Mouse (Mus musculus): ENCODE results near the gene 1110057P08Rik. TPM values are rescaled to one million over a fixed set of nuclear protein-coding genes. Genes with fewer than 3 reads are reported as not detected.
"Not testable (repeated sequence)": the region's sequence is repeated elsewhere in the genome, so short reads cannot be mapped to it uniquely, and the experiment has no call there.

The 1110057P08Rik gene
- not detected in 2 replicates for polyA plus RNA-seq (2012; rRNA removed)

DNA sequence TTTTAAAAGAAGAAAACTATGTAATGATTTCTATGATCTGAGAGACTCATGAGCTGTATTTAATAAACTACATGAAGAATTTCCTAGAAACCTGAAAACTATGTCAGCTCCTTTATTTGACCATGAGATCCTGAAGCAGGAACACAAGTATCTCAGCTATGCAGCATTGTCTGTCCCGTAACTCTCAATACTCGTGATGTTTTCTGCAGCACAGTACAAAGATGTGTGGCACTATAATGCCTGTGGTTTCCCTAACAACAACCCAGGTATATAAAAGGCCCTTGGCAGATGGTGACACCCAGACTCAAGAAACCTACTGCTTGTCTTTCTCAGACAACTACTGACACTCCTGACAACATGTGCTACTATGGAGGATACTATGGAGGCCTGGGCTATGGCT lies at the start of gene 1110057P08Rik:
Gene 1110057P08Rik (plus strand): TSS at position 301 of the 400 bp plus-strand sequence.
- H3K4me3 ChIP-seq (ENCODE audit: low read depth, low read length): no peak within 1 kb of the TSS
- H3K27me3 ChIP-seq (ENCODE audit: control insufficient read depth, insufficient read depth, low read length): no peaks in the 10 kb centered on the region
- WGBS: 71% methylated on average over 2 of the region's 2 CpGs
- no peaks in the 10 kb centered on the region for H3K4me1 ChIP-seq (ENCODE audit: control insufficient read depth, insufficient read depth, insufficient read length, low read length)
- TF ChIP-seq POLR2A (IDR thresholded peaks at IDR 0.05; ENCODE audit: low read depth, low read length) (no peak), CTCF (IDR thresholded peaks at IDR 0.05; ENCODE audit: extremely low read depth, insufficient read length, insufficient replicate concordance, low read depth, low read length) (no peak)
- no peak within 1 kb of the TSS for H3K27ac ChIP-seq (ENCODE audit: insufficient read depth, low read depth, low read length)
- no peaks in the 10 kb centered on the region for H3K36me3 ChIP-seq (ENCODE audit: control insufficient read depth, insufficient read depth, low read length)

DNA sequence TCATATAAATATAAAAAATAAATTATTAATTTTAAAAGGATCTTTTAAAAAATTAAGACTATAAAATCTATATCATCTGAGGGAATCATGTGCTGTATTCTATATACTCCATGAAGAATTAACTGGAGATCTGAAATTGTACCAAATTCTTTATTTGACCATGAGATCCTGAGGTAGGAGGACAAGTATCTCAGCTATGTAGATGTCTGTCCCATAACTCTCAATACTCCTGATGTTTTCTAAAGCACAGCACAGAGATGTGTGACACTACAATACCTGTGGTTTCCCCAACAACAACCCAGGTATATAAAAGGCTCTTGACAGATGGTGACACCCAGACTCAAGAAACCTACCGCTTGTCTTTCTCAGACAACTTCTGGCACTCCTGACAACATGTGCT lies 34.0 kb upstream of the 1110057P08Rik start, which contains the start of gene Gm6358:
Gene Gm6358 (plus strand): TSS at position 301 of the 400 bp plus-strand sequence.
- TF ChIP-seq POLR2A (IDR thresholded peaks at IDR 0.05; ENCODE audit: low read depth, low read length) (no peak), CTCF (IDR thresholded peaks at IDR 0.05; ENCODE audit: extremely low read depth, insufficient read length, insufficient replicate concordance, low read depth, low read length) (no peak)

DNA sequence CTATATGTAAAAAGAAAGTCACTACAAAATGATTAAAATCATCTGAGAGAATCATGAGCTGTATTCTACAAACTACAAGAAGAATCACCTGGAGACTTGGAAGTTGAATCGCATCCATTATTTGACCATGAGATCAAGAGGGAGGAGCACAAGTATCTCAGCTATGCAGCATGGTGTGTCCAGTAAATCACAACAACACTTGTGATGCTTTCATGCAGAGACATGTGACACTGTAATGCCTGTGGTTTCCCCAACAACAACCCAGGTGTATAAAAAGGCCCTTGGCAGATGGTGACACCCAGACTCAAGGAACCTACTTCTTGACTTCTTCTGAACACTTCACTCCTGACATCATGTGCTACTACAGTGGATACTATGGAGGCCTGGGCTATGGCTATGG lies 23.7 kb upstream of the 1110057P08Rik start, which contains the start of gene Gm10061:
Gene Gm10061 (plus strand): TSS at position 301 of the 400 bp plus-strand sequence.
- WGBS: 93% methylated on average over 1 of the region's 1 CpGs
- Histone ChIP-seq H3K4me1 (ENCODE audit: control insufficient read depth, insufficient read depth, insufficient read length, low read length) (no peaks in the 10 kb centered on the region), H3K36me3 (ENCODE audit: control insufficient read depth, insufficient read depth, low read length) (no peaks in the 10 kb centered on the region), H3K27ac (ENCODE audit: insufficient read depth, low read depth, low read length) (no peak within 1 kb of the TSS), H3K27me3 (ENCODE audit: control insufficient read depth, insufficient read depth, low read length) (no peaks in the 10 kb centered on the region), H3K4me3 (ENCODE audit: low read depth, low read length) (no peak within 1 kb of the TSS)
- TF ChIP-seq CTCF (IDR thresholded peaks at IDR 0.05; ENCODE audit: extremely low read depth, insufficient read length, insufficient replicate concordance, low read depth, low read length): no peak
- no peak for TF ChIP-seq POLR2A (IDR thresholded peaks at IDR 0.05; ENCODE audit: low read depth, low read length)

More for the DNA sequence above, 34.0 kb upstream of the 1110057P08Rik start, which contains the start of gene Gm6358:
- 98% methylated on average over 1 of the region's 1 CpGs for WGBS
- Histone ChIP-seq H3K36me3 (ENCODE audit: control insufficient read depth, insufficient read depth, low read length) (no peaks in the 10 kb centered on the region), H3K4me3 (ENCODE audit: low read depth, low read length) (no peak within 1 kb of the TSS), H3K27ac (ENCODE audit: insufficient read depth, low read depth, low read length) (no peak within 1 kb of the TSS), H3K27me3 (ENCODE audit: control insufficient read depth, insufficient read depth, low read length) (no peaks in the 10 kb centered on the region), H3K4me1 (ENCODE audit: control insufficient read depth, insufficient read depth, insufficient read length, low read length) (no peaks in the 10 kb centered on the region)

DNA sequence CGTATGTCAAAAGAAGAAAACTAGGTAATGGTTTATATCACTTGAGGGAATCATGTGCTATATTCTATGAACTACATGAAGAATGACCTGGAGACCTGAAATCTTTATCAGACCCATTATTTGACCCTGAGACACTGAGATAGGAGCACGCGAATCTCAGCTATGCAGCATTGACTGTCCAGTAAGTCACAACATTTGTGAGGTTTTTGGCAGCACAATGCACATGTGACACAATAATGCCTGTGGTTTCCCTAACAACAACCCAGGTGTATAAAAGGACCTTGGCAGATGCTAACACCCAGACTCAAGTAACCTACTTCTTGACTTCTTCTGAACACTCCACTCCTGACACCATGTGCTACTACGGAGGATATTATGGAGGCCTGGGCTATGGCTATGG lies 16.9 kb upstream of the 1110057P08Rik start, which contains the start of gene Gm9789:
Gene Gm9789 (plus strand): TSS at position 301 of the 400 bp plus-strand sequence.
- 86% methylated on average over 4 of the region's 4 CpGs for WGBS

DNA sequence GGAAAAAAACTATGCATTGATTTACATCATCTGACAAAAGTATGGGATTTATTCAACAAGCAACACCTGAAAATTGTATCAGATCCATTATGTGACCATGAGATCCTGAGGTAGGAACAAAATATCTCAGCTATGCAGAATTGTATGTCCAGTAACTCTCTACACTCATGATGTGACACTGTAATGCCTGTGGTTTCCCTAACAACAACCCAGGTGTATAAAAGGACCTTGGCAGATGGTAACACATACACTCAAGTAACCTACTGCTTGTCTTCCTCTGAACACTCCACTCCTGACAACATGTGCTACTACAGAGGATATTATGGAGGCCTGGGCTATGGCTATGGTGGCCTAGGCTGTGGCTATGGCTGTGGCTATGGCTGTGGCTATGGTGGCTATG lies 5.3 kb upstream of the 1110057P08Rik start, which contains the start of gene Gm7735:
Gene Gm7735 (plus strand): TSS at position 301 of the 400 bp plus-strand sequence.
- H3K4me1 ChIP-seq (ENCODE audit: control insufficient read depth, insufficient read depth, insufficient read length, low read length); H3K4me3 ChIP-seq (ENCODE audit: low read depth, low read length); H3K27ac ChIP-seq (ENCODE audit: insufficient read depth, low read depth, low read length); H3K36me3 ChIP-seq (ENCODE audit: control insufficient read depth, insufficient read depth, low read length); H3K27me3 ChIP-seq (ENCODE audit: control insufficient read depth, insufficient read depth, low read length): not testable (repeated sequence)

More for the DNA sequence above, 16.9 kb upstream of the 1110057P08Rik start, which contains the start of gene Gm9789:
- H3K27me3 ChIP-seq (ENCODE audit: control insufficient read depth, insufficient read depth, low read length): no peaks in the 10 kb centered on the region
- H3K4me3 ChIP-seq (ENCODE audit: low read depth, low read length): no peak within 1 kb of the TSS
- no peak within 1 kb of the TSS for H3K27ac ChIP-seq (ENCODE audit: insufficient read depth, low read depth, low read length)
- no peaks in the 10 kb centered on the region for H3K4me1 ChIP-seq (ENCODE audit: control insufficient read depth, insufficient read depth, insufficient read length, low read length)
- TF ChIP-seq CTCF (IDR thresholded peaks at IDR 0.05; ENCODE audit: extremely low read depth, insufficient read length, insufficient replicate concordance, low read depth, low read length): no peak
- no peak for TF ChIP-seq POLR2A (IDR thresholded peaks at IDR 0.05; ENCODE audit: low read depth, low read length)
- H3K36me3 ChIP-seq (ENCODE audit: control insufficient read depth, insufficient read depth, low read length): no peaks in the 10 kb centered on the region

DNA sequence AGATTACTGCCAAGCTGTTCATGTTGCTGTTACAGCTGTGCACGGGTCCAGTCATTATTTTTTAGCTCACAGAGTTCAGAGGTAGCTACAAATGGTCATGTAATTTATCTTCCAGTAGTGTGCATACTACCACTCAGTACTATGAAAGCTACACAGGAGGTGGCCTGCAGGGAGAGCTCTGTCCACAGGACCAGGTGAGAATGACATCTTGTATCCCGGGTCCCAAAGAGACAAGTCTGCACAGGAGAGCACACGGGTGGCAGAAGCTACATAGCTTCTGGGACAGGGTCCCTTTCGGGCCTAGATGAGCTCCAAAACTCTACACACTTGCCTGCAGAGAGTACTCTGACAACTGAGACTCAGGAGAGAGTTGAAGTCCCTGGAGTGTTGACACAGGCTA lies 14.1 kb downstream of the 1110057P08Rik start:
- no peak overlapping the region for H3K4me3 ChIP-seq (ENCODE audit: low read depth, low read length)
- no peaks in the 10 kb centered on the region for H3K4me1 ChIP-seq (ENCODE audit: control insufficient read depth, insufficient read depth, insufficient read length, low read length)
- no peaks in the 10 kb centered on the region for H3K27me3 ChIP-seq (ENCODE audit: control insufficient read depth, insufficient read depth, low read length)
- H3K27ac ChIP-seq (ENCODE audit: insufficient read depth, low read depth, low read length): no peak overlapping the region
- TF ChIP-seq CTCF (IDR thresholded peaks at IDR 0.05; ENCODE audit: extremely low read depth, insufficient read length, insufficient replicate concordance, low read depth, low read length) (no peak), POLR2A (IDR thresholded peaks at IDR 0.05; ENCODE audit: low read depth, low read length) (no peak)
- no peaks in the 10 kb centered on the region for H3K36me3 ChIP-seq (ENCODE audit: control insufficient read depth, insufficient read depth, low read length)
- 78% methylated on average over 4 of the region's 4 CpGs for WGBS

DNA sequence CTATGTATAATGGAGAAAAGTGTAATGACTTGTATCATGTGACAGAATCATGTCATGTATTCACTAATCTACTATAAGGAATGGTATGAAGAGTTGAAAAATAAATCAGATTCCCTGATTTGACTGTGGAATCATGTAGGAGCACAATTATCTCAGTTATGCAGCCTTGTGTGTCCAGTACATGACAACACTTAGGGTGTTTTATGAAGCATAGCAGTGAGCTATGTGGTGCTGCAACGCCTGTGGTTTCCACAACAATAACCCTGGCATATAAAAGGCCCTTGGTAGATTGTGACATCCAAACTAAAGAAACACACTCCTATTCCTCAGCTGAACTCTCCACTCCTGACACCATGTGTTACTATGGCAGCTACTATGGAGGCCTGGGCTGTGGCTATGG lies 31.0 kb downstream of the 1110057P08Rik start, which contains the start of gene Krtap20-2:
Gene Krtap20-2 (plus strand): TSS at position 301 of the 400 bp plus-strand sequence.
- no peak within 1 kb of the TSS for H3K4me3 ChIP-seq (ENCODE audit: low read depth, low read length)
- H3K27ac ChIP-seq (ENCODE audit: insufficient read depth, low read depth, low read length): no peak within 1 kb of the TSS
- H3K4me1 ChIP-seq (ENCODE audit: control insufficient read depth, insufficient read depth, insufficient read length, low read length): no peaks in the 10 kb centered on the region
- 53% methylated on average over 1 of the region's 1 CpGs for WGBS
- no peaks in the 10 kb centered on the region for H3K27me3 ChIP-seq (ENCODE audit: control insufficient read depth, insufficient read depth, low read length)
- TF ChIP-seq POLR2A (IDR thresholded peaks at IDR 0.05; ENCODE audit: low read depth, low read length): no peak
- TF ChIP-seq CTCF (IDR thresholded peaks at IDR 0.05; ENCODE audit: extremely low read depth, insufficient read length, insufficient replicate concordance, low read depth, low read length): no peak
- no peaks in the 10 kb centered on the region for H3K36me3 ChIP-seq (ENCODE audit: control insufficient read depth, insufficient read depth, low read length)

Other genes with a start within 250 kb of the 1110057P08Rik start
- gene Krtap19-9b, start 242.5 kb upstream of the 1110057P08Rik start, polyA plus RNA-seq (2012; rRNA removed): not detected in 2 replicates
- not detected in 2 replicates for gene Krtap16-3, start 211.9 kb upstream of the 1110057P08Rik start, polyA plus RNA-seq (2012; rRNA removed)
- not detected in 2 replicates for gene Krtap22-2, start 164.0 kb upstream of the 1110057P08Rik start, polyA plus RNA-seq (2012; rRNA removed)
- gene Gm10229, start 159.5 kb upstream of the 1110057P08Rik start, polyA plus RNA-seq (2012; rRNA removed): not detected in 2 replicates
- gene Krtap6-1, start 143.0 kb upstream of the 1110057P08Rik start, polyA plus RNA-seq (2012; rRNA removed): not detected in 2 replicates
- not detected in 2 replicates for gene Gm10228, start 133.3 kb upstream of the 1110057P08Rik start, polyA plus RNA-seq (2012; rRNA removed)
- not detected in 2 replicates for gene Krtap6-5, start 126.9 kb upstream of the 1110057P08Rik start, polyA plus RNA-seq (2012; rRNA removed)
- gene 1110025L11Rik, start 110.7 kb upstream of the 1110057P08Rik start, polyA plus RNA-seq (2012; rRNA removed): not detected in 2 replicates
- gene Krtap6-3, start 90.7 kb upstream of the 1110057P08Rik start, polyA plus RNA-seq (2012; rRNA removed): not detected in 2 replicates
- not detected in 2 replicates for gene Gm6358, start 33.9 kb upstream of the 1110057P08Rik start, polyA plus RNA-seq (2012; rRNA removed)
- not detected in 2 replicates for gene Gm10061, start 23.6 kb upstream of the 1110057P08Rik start, polyA plus RNA-seq (2012; rRNA removed)
- not detected in 2 replicates for gene Gm9789, start 16.8 kb upstream of the 1110057P08Rik start, polyA plus RNA-seq (2012; rRNA removed)
- gene Gm7735, start 5.2 kb upstream of the 1110057P08Rik start, polyA plus RNA-seq (2012; rRNA removed): not detected in 2 replicates
- not detected in 2 replicates for gene Krtap20-2, start 31.1 kb downstream of the 1110057P08Rik start, polyA plus RNA-seq (2012; rRNA removed)
- gene Krtap21-1, start 229.1 kb downstream of the 1110057P08Rik start, polyA plus RNA-seq (2012; rRNA removed): not detected in 2 replicates
- gene Krtap6-2, start 245.4 kb downstream of the 1110057P08Rik start, polyA plus RNA-seq (2012; rRNA removed): not detected in 2 replicates